Mouse (Mus musculus) forebrain, embryonic 14.5 days (tissue): ENCODE measurements at regions not wholly inside any gene's neighbourhood (a gene's known extent, or its start where the extent isn't known, plus 50 kb on each side); places are given as distances from the start of the nearest gene placed in this dataset.

ENCODE experiments used
- ATAC-seq: fragments of 200-750 bp; cut with Nextera tagmentation; 2 replicates; pipeline ENCODE4 v1.8.0; 2017; ENCODE audit warnings: mild to moderate bottlenecking, moderate library complexity
- DNase-seq: peaks from one replicate; pipeline ENCODE4 v3.0.0-alpha.2; 2015; ENCODE audit warnings: low spot score
- H3K27ac ChIP-seq: fragments of 300-500 bp; sonication (generic); 2 replicates; pipeline ENCODE4 v1.5.1; 2014; ENCODE audit warnings: low read depth, mild to moderate bottlenecking, control low read depth, low read length, moderate library complexity
- H3K27me3 ChIP-seq: fragments of 300-500 bp; sonication (generic); replicated peaks from 2 replicates; pipeline ENCODE4 v1.6.1; 2014; ENCODE audit warnings: low read length, control low read depth, mixed read lengths; ENCODE audit not compliant: control insufficient read depth, insufficient read depth
- H3K36me3 ChIP-seq: fragments of 300-500 bp; sonication (generic); 2 replicates; pipeline ENCODE4 v1.6.1; 2014; ENCODE audit warnings: low read length, control low read depth; ENCODE audit not compliant: control insufficient read depth, insufficient read depth
- H3K4me1 ChIP-seq: fragments of 300-500 bp; sonication (generic); 2 replicates; pipeline ENCODE4 v1.6.1; 2014; ENCODE audit warnings: antibody characterized with exemption, low read length, control low read depth; ENCODE audit not compliant: control insufficient read depth, insufficient read depth
- H3K4me2 ChIP-seq: fragments of 300-500 bp; sonication (generic); 2 replicates; pipeline ENCODE4 v1.6.1; 2014; ENCODE audit warnings: mild to moderate bottlenecking, control low read depth, low read length
- H3K4me3 ChIP-seq: fragments of 300-500 bp; sonication (generic); 2 replicates; pipeline ENCODE4 v1.5.1; 2014; ENCODE audit warnings: low read depth, low read length, control low read depth
- H3K9ac ChIP-seq: fragments of 300-500 bp; sonication (generic); 2 replicates; pipeline ENCODE4 v1.6.1; 2014; ENCODE audit warnings: mild to moderate bottlenecking, low read length, control low read depth, moderate library complexity
- H3K9me3 ChIP-seq: fragments of 300-500 bp; sonication (generic); replicated peaks from 2 replicates; pipeline ENCODE4 v1.6.1; 2016; ENCODE audit warnings: low read length, control low read depth, mixed read lengths; ENCODE audit not compliant: control insufficient read depth
- WGBS: fragments of 180-500 bp; shearing (Covaris S2); extraction: QIAGEN DNeasy Blood & Tissue Kit; methylation state at CpG from one replicate; pipeline ENCODE4 v1.1.7; 2014; 5-methylcytosine and 5-hydroxymethylcytosine counted together

GRCm38 (mm10) chr7:67462591-67462990 lies 89.9 kb upstream of the Mef2a start:
- H3K9me3 ChIP-seq = no peaks in the 10 kb centered on the region
- 52% methylated on average over 9 of the region's 9 CpGs for WGBS
- ATAC-seq = no peak

GRCm38 (mm10) chr7:67461333-67462255 lies 88.9 kb upstream of the Mef2a start:
- no peak for ATAC-seq
- Histone ChIP-seq H3K4me1 (0 out of 2 replicates have a peak, but pooled peaks cover 5% of the 10 kb centered on the region), H3K4me3 (no peak overlapping the region), H3K9ac (no peak overlapping the region), H3K9me3 (no peaks in the 10 kb centered on the region), H3K36me3 (no peaks in the 10 kb centered on the region), H3K27ac (no peak overlapping the region), H3K4me2 (no peak overlapping the region), H3K27me3 (no peaks in the 10 kb centered on the region)
- DNase-seq = no peak
- 93% methylated on average over 11 of the region's 11 CpGs for WGBS

More at GRCm38 (mm10) chr7:67462591-67462990, 89.9 kb upstream of the Mef2a start:
- Histone ChIP-seq H3K4me3 (no peak overlapping the region), H3K4me2 (no peak overlapping the region), H3K27me3 (no peaks in the 10 kb centered on the region), H3K9ac (no peak overlapping the region), H3K27ac (no peak overlapping the region), H3K36me3 (no peaks in the 10 kb centered on the region), H3K4me1 (0 out of 2 replicates have a peak, but pooled peaks cover 5% of the 10 kb centered on the region)
- no peak for DNase-seq

GRCm38 (mm10) chr7:67459810-67460209 lies 87.2 kb upstream of the Mef2a start:
- 90% methylated on average over 10 of the region's 10 CpGs for WGBS
- H3K4me3 ChIP-seq = no peak overlapping the region
- no peak for ATAC-seq

GRCm38 (mm10) chr7:67459209-67459608 lies 86.6 kb upstream of the Mef2a start:
- H3K27me3 ChIP-seq = no peaks in the 10 kb centered on the region
- H3K4me3 ChIP-seq = no peak overlapping the region
- H3K36me3 ChIP-seq = no peaks in the 10 kb centered on the region
- whole genome bisulfite sequencing = 96% methylated on average over 9 of the region's 9 CpGs
- no peak overlapping the region for H3K9ac ChIP-seq
- no peak for DNase-seq
- H3K9me3 ChIP-seq = no peaks in the 10 kb centered on the region
- 0 out of 2 replicates have a peak, but pooled peaks cover 5% of the 10 kb centered on the region for H3K4me1 ChIP-seq
- no peak for ATAC-seq
- no peak overlapping the region for H3K4me2 ChIP-seq
- no peak overlapping the region for H3K27ac ChIP-seq

More at GRCm38 (mm10) chr7:67459810-67460209, 87.2 kb upstream of the Mef2a start:
- Histone ChIP-seq H3K4me2 (no peak overlapping the region), H3K27me3 (no peaks in the 10 kb centered on the region), H3K4me1 (0 out of 2 replicates have a peak, but pooled peaks cover 5% of the 10 kb centered on the region), H3K9ac (no peak overlapping the region), H3K9me3 (no peaks in the 10 kb centered on the region), H3K27ac (no peak overlapping the region), H3K36me3 (no peaks in the 10 kb centered on the region)
- no peak for DNase-seq

GRCm38 (mm10) chr7:67458640-67459039 lies 86.0 kb upstream of the Mef2a start:
- Histone ChIP-seq H3K27ac (no peak overlapping the region), H3K4me3 (no peak overlapping the region), H3K9ac (no peak overlapping the region), H3K27me3 (no peaks in the 10 kb centered on the region), H3K4me1 (0 out of 2 replicates have a peak, but pooled peaks cover 1% of the 10 kb centered on the region), H3K36me3 (no peaks in the 10 kb centered on the region), H3K9me3 (no peaks in the 10 kb centered on the region), H3K4me2 (no peak overlapping the region)
- WGBS = 87% methylated on average over 4 of the region's 4 CpGs
- no peak for ATAC-seq
- no peak for DNase-seq

- H3K4me1 ChIP-seq = no peaks in the 10 kb centered on the region
- no peak for ATAC-seq
- H3K9ac ChIP-seq = no peak overlapping the region
- no peaks in the 10 kb centered on the region for H3K36me3 ChIP-seq
- 86% methylated on average over 1 of the region's 1 CpGs for WGBS
- no peak overlapping the region for H3K4me3 ChIP-seq
- no peaks in the 10 kb centered on the region for H3K9me3 ChIP-seq
- no peaks in the 10 kb centered on the region for H3K27me3 ChIP-seq
- H3K4me2 ChIP-seq = no peak overlapping the region
- DNase-seq = no peak
- H3K27ac ChIP-seq = no peak overlapping the region
Observed at GRCm38 (mm10) chr7:67457898-67458297, 85.2 kb upstream of the Mef2a start.

- DNase-seq (no peak), ATAC-seq (no peak)
- 92% methylated on average over 4 of the region's 4 CpGs for WGBS
- Histone ChIP-seq H3K27me3 (no peaks in the 10 kb centered on the region), H3K9ac (no peak overlapping the region), H3K9me3 (no peaks in the 10 kb centered on the region), H3K4me2 (no peak overlapping the region), H3K4me1 (no peaks in the 10 kb centered on the region), H3K27ac (no peak overlapping the region), H3K4me3 (no peak overlapping the region), H3K36me3 (no peaks in the 10 kb centered on the region)
Observed at GRCm38 (mm10) chr7:67456015-67456414, 83.4 kb upstream of the Mef2a start.

- no peak for DNase-seq
Observed at GRCm38 (mm10) chr7:67454458-67454857, 81.8 kb upstream of the Mef2a start.

GRCm38 (mm10) chr7:67451157-67451793 lies 78.6 kb upstream of the Mef2a start:
- 85% methylated on average over 6 of the region's 6 CpGs for WGBS
- Histone ChIP-seq H3K27me3 (no peaks in the 10 kb centered on the region), H3K9ac (no peak overlapping the region), H3K4me3 (no peak overlapping the region), H3K9me3 (no peaks in the 10 kb centered on the region), H3K4me1 (0 out of 2 replicates have a peak, but pooled peaks cover 4% of the 10 kb centered on the region), H3K4me2 (no peak overlapping the region), H3K36me3 (no peaks in the 10 kb centered on the region), H3K27ac (no peak overlapping the region)
- ATAC-seq = no peak
- no peak for DNase-seq

More at GRCm38 (mm10) chr7:67454458-67454857, 81.8 kb upstream of the Mef2a start:
- Histone ChIP-seq H3K4me2 (no peak overlapping the region), H3K9me3 (no peaks in the 10 kb centered on the region), H3K9ac (no peak overlapping the region), H3K36me3 (no peaks in the 10 kb centered on the region), H3K27ac (no peak overlapping the region), H3K27me3 (no peaks in the 10 kb centered on the region), H3K4me1 (no peaks in the 10 kb centered on the region), H3K4me3 (no peak overlapping the region)
- ATAC-seq = no peak
- WGBS = 84% methylated on average over 4 of the region's 4 CpGs
